22 mouse cellular contexts compared by ENCODE assay signal in genomic region chr2:171605064-171605463, GRCm38 (mm10).
A peak's percentile ranks its signal among the peaks of the same experiment; 100 is the strongest.
DNase-seq lines count a peak whose midpoint lies in the region; ATAC-seq and TF ChIP-seq lines count a peak whose summit lies in the region.
"Had no signal": no experiment of that assay in that cellular context is flagged by ENCODE, and none has a peak within 500 bp of the region (broad histone marks: within the 10 kb centered on the region; RNA-seq: fewer than 3 reads in every experiment).

No protein-coding gene starts in this region.

- H3K4me1 ChIP-seq in forebrain, postnatal 0 days (ENCODE audit: insufficient read depth), result no peaks in the 10 kb centered on the region
- no peaks in the 10 kb centered on the region for H3K4me1 ChIP-seq in forebrain, embryonic 16.5 days (replicated peaks; ENCODE audit: control insufficient read depth, insufficient read depth, low read length)
- H3K4me1 ChIP-seq in heart, adult 2 months (ENCODE audit: control insufficient read depth, insufficient read depth, low read length), result no peaks in the 10 kb centered on the region; the same call in 1 of the 2 replicates
- H3K4me1 ChIP-seq in heart, embryonic 12.5 days (replicated peaks), result no peaks in the 10 kb centered on the region
- H3K4me1 ChIP-seq: embryonic facial prominence, embryonic 13.5 days; forebrain, embryonic 13.5 days; forebrain, embryonic 15.5 days had no signal

- no peak for TF ChIP-seq CTCF in forebrain, postnatal 0 days (IDR thresholded peaks at IDR 0.05; ENCODE audit: low read depth)
- no peak for TF ChIP-seq CTCF in heart, adult 2 months (IDR thresholded peaks at IDR 0.05)
- TF ChIP-seq CTCF in C2C12 (IDR thresholded peaks at IDR 0.05; ENCODE audit: control insufficient read depth, insufficient read depth, insufficient read length), result no peak
- no peak for TF ChIP-seq CTCF in gastrocnemius, adult 2 months (IDR thresholded peaks at IDR 0.05)

- no peaks in the 10 kb centered on the region for H3K79me2 ChIP-seq in heart, adult 2 months (replicated peaks; ENCODE audit: control insufficient read depth, insufficient read depth, low read length)
- H3K79me2 ChIP-seq in C2C12 (ENCODE audit: control insufficient read depth, insufficient read depth), result no peaks in the 10 kb centered on the region

- H3ac ChIP-seq in C2C12 (ENCODE audit: control insufficient read depth, insufficient read length, low read depth), result no peak overlapping the region

- H3K9ac ChIP-seq in forebrain, postnatal 0 days, result no peak overlapping the region
- no peak overlapping the region for H3K9ac ChIP-seq in forebrain, embryonic 16.5 days (replicated peaks; ENCODE audit: low read depth, low read length)
- no peak overlapping the region for H3K9ac ChIP-seq in heart, adult 2 months (ENCODE audit: low read depth, low read length)
- H3K9ac ChIP-seq in heart, embryonic 12.5 days, result no peak overlapping the region
- H3K9ac ChIP-seq: embryonic facial prominence, embryonic 13.5 days; forebrain, embryonic 13.5 days; forebrain, embryonic 15.5 days had no signal

- no peaks in the 10 kb centered on the region for H3K27me3 ChIP-seq in forebrain, postnatal 0 days (ENCODE audit: insufficient read depth, low read length)
- H3K27me3 ChIP-seq in forebrain, embryonic 16.5 days (replicated peaks; ENCODE audit: control insufficient read depth, insufficient read depth, low read length), result no peaks in the 10 kb centered on the region
- no peaks in the 10 kb centered on the region for H3K27me3 ChIP-seq in heart, adult 2 months (ENCODE audit: control insufficient read depth, insufficient read depth, low read length)
- H3K27me3 ChIP-seq in heart, embryonic 12.5 days (replicated peaks), result no peaks in the 10 kb centered on the region
- no peaks in the 10 kb centered on the region for H3K27me3 ChIP-seq in C2C12 (ENCODE audit: control insufficient read depth, insufficient read depth, insufficient read length)
- H3K27me3 ChIP-seq: CH12.LX; embryonic facial prominence, embryonic 13.5 days; forebrain, embryonic 15.5 days had no signal

- peak; percentile 20; the same call in 1 of the 2 replicates for ATAC-seq in forebrain, postnatal 0 days
- no peak for ATAC-seq in forebrain, embryonic 16.5 days
- no peak for ATAC-seq in heart, embryonic 12.5 days (ENCODE audit: insufficient number of reproducible peaks, low FRiP score)
- ATAC-seq: CD4-positive, CD25-positive, alpha-beta regulatory T cell, adult 4 months; forebrain, embryonic 13.5 days; forebrain, embryonic 15.5 days had no signal

- TF ChIP-seq POLR2A in heart, adult 2 months (IDR thresholded peaks at IDR 0.05; ENCODE audit: insufficient read depth, low read depth, low read length), result no peak

- TF ChIP-seq EP300 in heart, adult 2 months (IDR thresholded peaks at IDR 0.05; ENCODE audit: insufficient read depth, low read depth, low read length), result 0 out of 2 replicates have a peak, but pooled peaks have one; percentile 19

- 50% methylated on average over 5 of the region's 5 CpGs for WGBS in forebrain, postnatal 0 days
- 49% methylated on average over 5 of the region's 5 CpGs for WGBS in forebrain, embryonic 16.5 days
- WGBS in heart, adult 2 months, result 36% methylated on average over 5 of the region's 5 CpGs
- 65% methylated on average over 5 of the region's 5 CpGs for WGBS in heart, embryonic 12.5 days

- no peak overlapping the region for H3K27ac ChIP-seq in forebrain, postnatal 0 days (ENCODE audit: low read depth, low read length)
- H3K27ac ChIP-seq in forebrain, embryonic 16.5 days (ENCODE audit: low read length), result no peak overlapping the region
- no peak overlapping the region for H3K27ac ChIP-seq in heart, adult 2 months
- no peak overlapping the region for H3K27ac ChIP-seq in heart, embryonic 12.5 days (ENCODE audit: poor library complexity, severe bottlenecking)
- H3K27ac ChIP-seq in gastrocnemius, adult 2 months, result no peak overlapping the region
- H3K27ac ChIP-seq: embryonic facial prominence, embryonic 13.5 days; forebrain, embryonic 13.5 days; forebrain, embryonic 15.5 days had no signal

- no peak overlapping the region for H3K4me3 ChIP-seq in forebrain, postnatal 0 days (ENCODE audit: low read depth, low read length)
- no peak overlapping the region for H3K4me3 ChIP-seq in forebrain, embryonic 16.5 days (replicated peaks; ENCODE audit: low read length)
- H3K4me3 ChIP-seq in heart, adult 2 months, result no peak overlapping the region
- no peak overlapping the region for H3K4me3 ChIP-seq in heart, embryonic 12.5 days
- no peak overlapping the region for H3K4me3 ChIP-seq in C2C12 (ENCODE audit: insufficient read depth, poor library complexity, severe bottlenecking)
- H3K4me3 ChIP-seq in gastrocnemius, adult 2 months, result no peak overlapping the region
- H3K4me3 ChIP-seq: embryonic facial prominence, embryonic 13.5 days; forebrain, embryonic 13.5 days; forebrain, embryonic 15.5 days had no signal

- H3K79me3 ChIP-seq in C2C12 (ENCODE audit: low read depth), result no peaks in the 10 kb centered on the region

- H3K36me3 ChIP-seq in forebrain, postnatal 0 days (ENCODE audit: insufficient read depth), result no peaks in the 10 kb centered on the region
- H3K36me3 ChIP-seq in forebrain, embryonic 16.5 days (ENCODE audit: control insufficient read depth, insufficient read depth), result no peaks in the 10 kb centered on the region
- H3K36me3 ChIP-seq in heart, adult 2 months (ENCODE audit: control insufficient read depth, insufficient read depth, low read length), result no peaks in the 10 kb centered on the region
- no peaks in the 10 kb centered on the region for H3K36me3 ChIP-seq in heart, embryonic 12.5 days
- no peaks in the 10 kb centered on the region for H3K36me3 ChIP-seq in C2C12 (ENCODE audit: control insufficient read depth, insufficient read depth)
- H3K36me3 ChIP-seq: embryonic facial prominence, embryonic 13.5 days; forebrain, embryonic 15.5 days; G1E had no signal

- H3K9me3 ChIP-seq in forebrain, postnatal 0 days (ENCODE audit: low read length), result no peaks in the 10 kb centered on the region
- no peaks in the 10 kb centered on the region for H3K9me3 ChIP-seq in forebrain, embryonic 16.5 days (ENCODE audit: control insufficient read depth, low read length)
- H3K9me3 ChIP-seq in heart, embryonic 12.5 days (replicated peaks), result no peaks in the 10 kb centered on the region
- H3K9me3 ChIP-seq: embryonic facial prominence, embryonic 13.5 days; forebrain, embryonic 13.5 days; forebrain, embryonic 15.5 days had no signal

- DNase-seq in forebrain, postnatal 0 days, result no peak
- peak in 1 of 2 experiments; percentile 4 for DNase-seq in heart, adult 2 months
- DNase-seq in MN1 (ENCODE audit: low spot score), result peak; percentile 34
- DNase-seq in gastrocnemius, adult 2 months, result no peak
- DNase-seq in layer of hippocampus, adult 18-20 months (ENCODE audit: low spot score in 2 of 2), result no peak
- DNase-seq: adrenal gland, adult 2 months; adrenal gland, postnatal 10 days; adrenal gland, postnatal 25 days; cerebellum, adult 11-12 months; cerebellum, adult 2 months; cerebellum, adult 9-10 months; cerebellum, postnatal 10 days; cerebellum, postnatal 25 days had no signal

- no peak overlapping the region for H3K4me2 ChIP-seq in forebrain, postnatal 0 days (ENCODE audit: low read depth)
- no peak overlapping the region for H3K4me2 ChIP-seq in forebrain, embryonic 16.5 days (ENCODE audit: low read length)
- no peak overlapping the region for H3K4me2 ChIP-seq in heart, embryonic 12.5 days
- H3K4me2 ChIP-seq: embryonic facial prominence, embryonic 13.5 days; forebrain, embryonic 13.5 days; forebrain, embryonic 15.5 days had no signal

- intact Hi-C loops in heart, adult 2 months (cut with DNase I), result no loop called here
- intact Hi-C loops in gastrocnemius, adult 2 months (cut with DNase I), result no loop called here

TF ChIP-seq in C2C12, 6 proteins besides CTCF, POLR2A, EP300 and RAD21:
- TF ChIP-seq MAX (IDR thresholded peaks at IDR 0.05) (no peak), MYOD1 (IDR thresholded peaks at IDR 0.05; ENCODE audit: control insufficient read depth, insufficient read length, low read depth) (peak; percentile 39), MYOG (IDR thresholded peaks at IDR 0.05; ENCODE audit: control insufficient read depth, extremely low read depth, insufficient read length) (no peak)
